Mouse (Mus musculus): ENCODE data around the gene Mustn1. TPM values are rescaled to one million over a fixed set of nuclear protein-coding genes. Genes with fewer than 3 reads are reported as not detected.

The Mustn1 gene
- polyA plus RNA-seq, 1 experiment: 186 TPM

Other genes starting within 250 kb of the Mustn1 start
- 17.2 and 17.6 TPM in 2 replicates for gene Rft1, start 224.8 kb upstream of the Mustn1 start, polyA plus RNA-seq (2012; rRNA removed)
- gene Sfmbt1, start 164.4 kb upstream of the Mustn1 start, polyA plus RNA-seq (2012; rRNA removed): 3.9 and 5.9 TPM in 2 replicates
- 25.6 and 26.2 TPM in 2 replicates for gene Tmem110, start 53.6 kb upstream of the Mustn1 start, polyA plus RNA-seq (2012; rRNA removed)
- gene Itih4, start 7.3 kb downstream of the Mustn1 start, polyA plus RNA-seq (2012; rRNA removed): 0.78 and 1.7 TPM in 2 replicates
- gene Itih3, start 44.6 kb downstream of the Mustn1 start, polyA plus RNA-seq (2012; rRNA removed): 1.0 and 1.2 TPM in 2 replicates
- gene Itih1, start 64.1 kb downstream of the Mustn1 start, polyA plus RNA-seq (2012; rRNA removed): 0.04 TPM in 1 of 2 replicates, not detected in the other
- gene Nek4, start 72.2 kb downstream of the Mustn1 start, polyA plus RNA-seq (2012; rRNA removed): 6.7 and 7.1 TPM in 2 replicates
- gene Glt8d1, start 122.2 kb downstream of the Mustn1 start, polyA plus RNA-seq (2012; rRNA removed): 84.7 and 102 TPM in 2 replicates
- gene Spcs1, start 122.5 kb downstream of the Mustn1 start, polyA plus RNA-seq (2012; rRNA removed): 269 and 320 TPM in 2 replicates
- gene Pbrm1, start 139.9 kb downstream of the Mustn1 start, polyA plus RNA-seq (2012; rRNA removed): 21.5 and 26.9 TPM in 2 replicates
- 51.0 and 68.7 TPM in 2 replicates for gene Gnl3, start 140.0 kb downstream of the Mustn1 start, polyA plus RNA-seq (2012; rRNA removed)
- 28.1 and 42.8 TPM in 2 replicates for gene Smim4, start 249.8 kb downstream of the Mustn1 start, polyA plus RNA-seq (2012; rRNA removed)

Data from urinary bladder, adult 2 months (tissue).